Mouse (Mus musculus): ENCODE data around the gene Plekhh2. TPM values are rescaled to one million over a fixed set of nuclear protein-coding genes. Genes with fewer than 3 reads are reported as not detected.

Plekhh2 gene
- polyA plus RNA-seq, 1 experiment from 2014 or later: 0.89 TPM

DNA sequence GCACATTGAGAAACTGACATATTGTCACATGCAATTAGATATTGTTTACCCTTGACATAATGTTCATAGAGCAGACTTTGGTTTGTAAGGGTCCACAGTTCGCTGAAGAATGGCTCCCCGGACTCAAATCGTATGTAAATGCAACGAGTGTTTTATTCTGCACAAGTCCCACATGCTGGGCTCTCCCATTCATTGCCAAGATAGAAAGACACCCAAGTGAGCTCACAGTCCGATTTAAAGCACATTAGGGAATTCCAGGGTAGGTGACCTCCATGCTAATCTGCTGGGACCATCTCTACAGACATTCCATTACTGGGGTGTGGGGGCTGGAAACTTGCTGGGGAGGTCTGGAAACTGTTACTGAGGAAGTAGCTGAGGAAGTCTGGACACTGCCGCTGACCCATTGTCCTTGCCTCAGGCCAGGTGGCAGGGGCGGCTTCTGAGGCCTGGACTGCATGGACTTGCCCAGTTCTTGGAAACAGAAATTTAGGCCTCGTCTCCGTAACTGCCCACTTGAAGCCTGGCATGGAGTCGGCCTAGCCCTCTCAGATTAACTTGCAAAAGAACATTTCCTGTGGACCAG is 128.2 kb downstream of the Plekhh2 start:
- no peaks in the 10 kb centered on the region for H3K36me3 ChIP-seq (ENCODE audit: poor library complexity, severe bottlenecking)
- no peak for ATAC-seq
- H3K27ac ChIP-seq: no peak overlapping the region
- H3K27me3 ChIP-seq: no peaks in the 10 kb centered on the region
- H3K4me1 ChIP-seq: peaks cover 4% of the 10 kb centered on the region; the same call in 1 of the 2 replicates
- no peak overlapping the region for H3K4me3 ChIP-seq
- H3K9ac ChIP-seq: no peak overlapping the region
- 48% methylated on average over 10 of the region's 10 CpGs for WGBS
- no peaks in the 10 kb centered on the region for H3K9me3 ChIP-seq (replicated peaks)
- no peak overlapping the region for H3K4me2 ChIP-seq

DNA sequence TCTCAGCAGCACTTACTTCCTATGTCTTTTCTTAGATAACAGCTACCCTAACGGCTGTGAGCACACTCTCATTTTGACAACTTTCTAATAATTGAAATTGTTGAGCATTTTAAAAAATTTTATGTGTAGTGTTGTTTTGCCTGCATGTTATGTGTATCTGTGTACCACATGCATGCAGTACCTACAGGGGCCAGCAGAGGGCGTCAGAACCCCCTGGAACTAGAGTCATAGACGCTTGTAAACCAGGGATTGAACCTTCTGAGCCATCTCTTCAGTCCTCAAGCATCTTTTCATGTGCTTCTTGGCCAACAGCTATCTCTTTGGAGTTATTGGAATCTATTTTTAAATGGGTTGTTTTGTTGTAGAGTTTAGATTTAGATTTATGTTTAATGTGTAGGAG is 130.2 kb downstream of the Plekhh2 start:
- H3K4me3 ChIP-seq: no peak overlapping the region
- no peak overlapping the region for H3K27ac ChIP-seq
- no peaks in the 10 kb centered on the region for H3K36me3 ChIP-seq (ENCODE audit: poor library complexity, severe bottlenecking)
- H3K9me3 ChIP-seq (replicated peaks): no peaks in the 10 kb centered on the region
- 27% methylated on average over 3 of the region's 3 CpGs for WGBS
- no peak for ATAC-seq
- H3K4me2 ChIP-seq: no peak overlapping the region
- peaks cover 20% of the 10 kb centered on the region for H3K4me1 ChIP-seq
- H3K9ac ChIP-seq: no peak overlapping the region
- H3K27me3 ChIP-seq: no peaks in the 10 kb centered on the region

GRCm38 (mm10) chr17:84642324-84642723 is 130.6 kb downstream of the Plekhh2 start:
- no peak overlapping the region for H3K4me2 ChIP-seq
- no peak for ATAC-seq
- WGBS: 93% methylated on average over 9 of the region's 9 CpGs
- H3K36me3 ChIP-seq (ENCODE audit: poor library complexity, severe bottlenecking): no peaks in the 10 kb centered on the region
- H3K4me1 ChIP-seq: peaks cover 20% of the 10 kb centered on the region
- H3K9me3 ChIP-seq (replicated peaks): no peaks in the 10 kb centered on the region
- no peaks in the 10 kb centered on the region for H3K27me3 ChIP-seq
- H3K4me3 ChIP-seq: no peak overlapping the region
- no peak overlapping the region for H3K9ac ChIP-seq
- no peak overlapping the region for H3K27ac ChIP-seq

GRCm38 (mm10) chr17:84644292-84645050 is 132.8 kb downstream of the Plekhh2 start:
- Histone ChIP-seq H3K4me1 (peaks cover 20% of the 10 kb centered on the region), H3K36me3 (ENCODE audit: poor library complexity, severe bottlenecking) (no peaks in the 10 kb centered on the region), H3K9ac (no peak overlapping the region), H3K4me3 (no peak overlapping the region), H3K9me3 (replicated peaks) (no peaks in the 10 kb centered on the region), H3K4me2 (no peak overlapping the region), H3K27ac (no peak overlapping the region), H3K27me3 (no peaks in the 10 kb centered on the region)
- 58% methylated on average over 16 of the region's 16 CpGs for WGBS
- ATAC-seq: no peak

- Histone ChIP-seq H3K27ac (no peak overlapping the region), H3K36me3 (ENCODE audit: poor library complexity, severe bottlenecking) (no peaks in the 10 kb centered on the region), H3K27me3 (no peaks in the 10 kb centered on the region), H3K9me3 (replicated peaks) (no peaks in the 10 kb centered on the region), H3K9ac (no peak overlapping the region), H3K4me2 (no peak overlapping the region), H3K4me1 (peaks cover 20% of the 10 kb centered on the region), H3K4me3 (no peak overlapping the region)
- WGBS: 14% methylated on average over 9 of the region's 9 CpGs
- ATAC-seq: no peak
Measured at GRCm38 (mm10) chr17:84645119-84645518, 133.4 kb downstream of the Plekhh2 start.

GRCm38 (mm10) chr17:84645894-84646293 is 134.2 kb downstream of the Plekhh2 start:
- Histone ChIP-seq H3K9ac (no peak overlapping the region), H3K36me3 (ENCODE audit: poor library complexity, severe bottlenecking) (no peaks in the 10 kb centered on the region), H3K9me3 (replicated peaks) (no peaks in the 10 kb centered on the region), H3K27ac (no peak overlapping the region), H3K4me3 (no peak overlapping the region), H3K4me1 (peaks cover 20% of the 10 kb centered on the region), H3K4me2 (no peak overlapping the region), H3K27me3 (no peaks in the 10 kb centered on the region)
- ATAC-seq: no peak
- WGBS: 25% methylated on average over 3 of the region's 7 CpGs

DNA sequence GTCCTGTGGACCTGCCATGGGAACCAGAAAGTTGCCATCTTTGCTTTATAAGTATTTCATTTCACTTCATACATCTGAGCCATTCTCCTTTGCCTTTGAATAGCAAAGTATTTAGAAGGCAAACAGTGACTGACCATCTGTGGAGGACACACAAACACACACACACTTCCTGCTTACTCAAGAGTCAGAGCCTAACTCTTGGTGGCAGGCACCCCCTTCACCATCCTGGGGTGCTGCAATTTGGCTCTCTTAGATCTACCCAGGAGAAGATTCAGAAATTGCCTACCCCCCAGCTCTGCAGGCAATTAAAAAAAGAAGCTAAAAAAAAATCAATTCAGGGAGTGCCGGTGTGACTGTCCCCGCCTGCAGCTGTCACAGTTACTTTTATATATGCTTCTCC is 134.8 kb downstream of the Plekhh2 start:
- ATAC-seq: no peak
- Histone ChIP-seq H3K27ac (no peak overlapping the region), H3K9ac (no peak overlapping the region), H3K9me3 (replicated peaks) (no peaks in the 10 kb centered on the region), H3K36me3 (ENCODE audit: poor library complexity, severe bottlenecking) (peaks cover 2% of the 10 kb centered on the region; the same call in 1 of the 2 replicates), H3K4me2 (no peak overlapping the region), H3K4me3 (no peak overlapping the region), H3K4me1 (peaks cover 20% of the 10 kb centered on the region), H3K27me3 (no peaks in the 10 kb centered on the region)
- 53% methylated on average over 2 of the region's 2 CpGs for WGBS

DNA sequence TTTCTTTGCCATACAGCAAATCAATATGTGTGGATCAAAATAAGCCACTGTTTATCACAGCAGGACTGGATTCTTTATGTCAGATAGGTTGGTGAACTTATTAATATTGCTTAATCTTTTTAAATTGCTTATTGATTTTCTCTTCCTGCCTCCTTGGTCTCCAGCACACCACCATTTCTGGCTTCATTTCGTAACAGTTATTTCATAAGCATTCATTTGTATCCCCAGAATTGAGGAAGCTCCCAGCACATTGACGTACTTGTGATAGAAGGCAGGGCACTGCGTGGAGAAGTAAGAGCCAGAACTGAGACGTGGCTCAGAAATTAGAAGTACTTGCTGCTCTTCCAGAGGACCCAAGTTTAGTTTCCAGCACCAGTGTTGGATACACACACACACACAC is 135.9 kb downstream of the Plekhh2 start:
- no peak overlapping the region for H3K4me3 ChIP-seq
- H3K27ac ChIP-seq: no peak overlapping the region
- H3K9ac ChIP-seq: no peak overlapping the region
- no peaks in the 10 kb centered on the region for H3K9me3 ChIP-seq (replicated peaks)
- no peak overlapping the region for H3K4me2 ChIP-seq
- no peak for ATAC-seq
- 90% methylated on average over 4 of the region's 4 CpGs for WGBS
- H3K36me3 ChIP-seq (ENCODE audit: poor library complexity, severe bottlenecking): peaks cover 9% of the 10 kb centered on the region; the same call in 1 of the 2 replicates
- no peaks in the 10 kb centered on the region for H3K27me3 ChIP-seq
- peaks cover 20% of the 10 kb centered on the region for H3K4me1 ChIP-seq

GRCm38 (mm10) chr17:84650302-84651017 is 138.8 kb downstream of the Plekhh2 start:
- Histone ChIP-seq H3K9ac (no peak overlapping the region), H3K4me3 (no peak overlapping the region), H3K4me1 (peaks cover 11% of the 10 kb centered on the region), H3K27me3 (no peaks in the 10 kb centered on the region), H3K36me3 (ENCODE audit: poor library complexity, severe bottlenecking) (peaks cover 9% of the 10 kb centered on the region; the same call in 1 of the 2 replicates), H3K27ac (no peak overlapping the region), H3K4me2 (no peak overlapping the region), H3K9me3 (replicated peaks) (no peaks in the 10 kb centered on the region)
- ATAC-seq: no peak
- 91% methylated on average over 9 of the region's 9 CpGs for WGBS

GRCm38 (mm10) chr17:84653544-84653943 is 141.8 kb downstream of the Plekhh2 start:
- no peak for ATAC-seq

DNA sequence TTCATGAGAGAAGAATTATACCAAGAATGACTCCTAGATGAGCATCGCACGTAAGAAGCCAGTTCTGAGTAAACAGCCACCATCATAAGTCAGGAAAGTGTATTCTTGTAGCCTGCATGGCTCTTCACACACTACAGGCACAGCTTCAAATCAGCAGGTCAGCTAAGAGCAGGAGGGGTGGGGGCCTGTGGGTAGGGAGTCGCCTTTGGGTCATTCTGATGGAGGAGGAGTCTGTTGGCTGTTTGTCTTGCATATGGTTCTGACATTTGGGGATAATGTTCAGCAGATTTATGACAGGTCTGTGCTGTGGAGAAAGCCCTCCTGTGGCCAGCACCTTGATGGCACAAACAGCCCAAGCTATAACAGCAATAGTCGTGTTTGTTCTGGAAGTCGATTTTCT is 144.5 kb downstream of the Plekhh2 start:
- no peaks in the 10 kb centered on the region for H3K27me3 ChIP-seq
- no peaks in the 10 kb centered on the region for H3K9me3 ChIP-seq (replicated peaks)
- H3K4me2 ChIP-seq: no peak overlapping the region
- H3K4me3 ChIP-seq: no peak overlapping the region
- H3K36me3 ChIP-seq (ENCODE audit: poor library complexity, severe bottlenecking): peaks cover 9% of the 10 kb centered on the region; the same call in 1 of the 2 replicates
- no peak for ATAC-seq
- 73% methylated on average over 5 of the region's 5 CpGs for WGBS
- H3K4me1 ChIP-seq: 0 out of 2 replicates have a peak, but pooled peaks cover 6% of the 10 kb centered on the region
- no peak overlapping the region; the same call in 1 of the 2 replicates for H3K9ac ChIP-seq
- H3K27ac ChIP-seq: 0 out of 2 replicates have a peak overlapping the region, but pooled peaks have one; percentile 10

More at GRCm38 (mm10) chr17:84653544-84653943, 141.8 kb downstream of the Plekhh2 start:
- H3K27ac ChIP-seq: no peak overlapping the region
- peaks cover 9% of the 10 kb centered on the region; the same call in 1 of the 2 replicates for H3K36me3 ChIP-seq (ENCODE audit: poor library complexity, severe bottlenecking)
- H3K9me3 ChIP-seq (replicated peaks): no peaks in the 10 kb centered on the region
- 95% methylated on average over 9 of the region's 9 CpGs for WGBS
- no peak overlapping the region for H3K9ac ChIP-seq
- no peak overlapping the region for H3K4me2 ChIP-seq
- H3K27me3 ChIP-seq: no peaks in the 10 kb centered on the region
- H3K4me1 ChIP-seq: 0 out of 2 replicates have a peak, but pooled peaks cover 6% of the 10 kb centered on the region
- no peak overlapping the region for H3K4me3 ChIP-seq
